Mouse (Mus musculus) heart, embryonic 15.5 days (tissue): ENCODE results near the gene Shisal1. TPM values are rescaled to one million over a fixed set of nuclear protein-coding genes. Genes with fewer than 3 reads are reported as not detected.

Source experiments
- ATAC-seq: fragments of 200-750 bp; cut with Nextera tagmentation; replicated peaks from 2 replicates; pipeline ENCODE4 v1.8.0; 2017; ENCODE audit warnings: low read depth, moderate TSS enrichment; ENCODE audit not compliant: insufficient number of reproducible peaks, insufficient read depth, low FRiP score
- H3K27ac ChIP-seq: fragments of 300-500 bp; sonication (generic); 2 replicates; pipeline ENCODE4 v1.5.1; 2015; ENCODE audit warnings: mild to moderate bottlenecking, inconsistent platforms
- H3K27me3 ChIP-seq: fragments of 300-500 bp; sonication (generic); 2 replicates; pipeline ENCODE4 v1.6.1; 2015; ENCODE audit warnings: inconsistent platforms
- H3K36me3 ChIP-seq: fragments of 300-500 bp; sonication (generic); 2 replicates; pipeline ENCODE4 v1.6.1; 2015; ENCODE audit warnings: mild to moderate bottlenecking, inconsistent platforms
- H3K4me1 ChIP-seq: fragments of 300-500 bp; sonication (generic); replicated peaks from 2 replicates; pipeline ENCODE4 v1.6.1; 2015; ENCODE audit warnings: inconsistent platforms
- H3K4me2 ChIP-seq: fragments of 300-500 bp; sonication (generic); 2 replicates; pipeline ENCODE4 v1.6.1; 2015; ENCODE audit warnings: inconsistent platforms, mild to moderate bottlenecking, moderate library complexity
- H3K4me3 ChIP-seq: fragments of 300-500 bp; sonication (generic); 2 replicates; pipeline ENCODE4 v1.5.1; 2015; ENCODE audit warnings: mild to moderate bottlenecking, inconsistent platforms
- H3K9ac ChIP-seq: fragments of 300-500 bp; sonication (generic); 2 replicates; pipeline ENCODE4 v1.6.1; 2015; ENCODE audit warnings: mild to moderate bottlenecking, inconsistent platforms
- H3K9me3 ChIP-seq: fragments of 300-500 bp; sonication (generic); replicated peaks from 2 replicates; pipeline ENCODE4 v1.6.1; 2016; ENCODE audit warnings: inconsistent platforms
- WGBS: fragments of 180-500 bp; shearing (Covaris S2); methylation state at CpG from one replicate; pipeline ENCODE4 v1.1.7; 2015; ENCODE audit warnings: mixed read lengths; 5-methylcytosine and 5-hydroxymethylcytosine counted together
- polyA plus RNA-seq: library from polyadenylated mRNA; unstranded; fragments of >200 nt; fragmentation: Nextera tagmentation; extraction: Ambion mirVana; gene quantifications from 2 replicates; pipeline ENCODE4 v1.2.1, GENCODE M21; 2015

The Shisal1 gene
- polyA plus RNA-seq, 1 experiment from 2014 or later: 0.47 TPM

- WGBS: 56% methylated on average over 12 of the region's 12 CpGs
- Histone ChIP-seq H3K27me3 (no peaks in the 10 kb centered on the region), H3K4me1 (0 out of 2 replicates have a peak, but pooled peaks cover 8% of the 10 kb centered on the region), H3K4me3 (no peak overlapping the region), H3K27ac (no peak overlapping the region), H3K4me2 (no peak overlapping the region), H3K36me3 (no peaks in the 10 kb centered on the region), H3K9me3 (no peaks in the 10 kb centered on the region), H3K9ac (no peak overlapping the region)
- no peak for ATAC-seq
Observed at GRCm38 (mm10) chr15:84336281-84336817, 110.5 kb downstream of the Shisal1 start.

- 67% methylated on average over 4 of the region's 4 CpGs for WGBS
- no peak for ATAC-seq
- H3K36me3 ChIP-seq: no peaks in the 10 kb centered on the region
- no peak overlapping the region for H3K9ac ChIP-seq
- no peak overlapping the region for H3K27ac ChIP-seq
- peaks cover 10% of the 10 kb centered on the region; the same call in 1 of the 2 replicates for H3K4me1 ChIP-seq
- H3K4me2 ChIP-seq: no peak overlapping the region
- no peaks in the 10 kb centered on the region for H3K9me3 ChIP-seq
- no peaks in the 10 kb centered on the region for H3K27me3 ChIP-seq
- no peak overlapping the region for H3K4me3 ChIP-seq
Observed at GRCm38 (mm10) chr15:84331066-84331612, 115.8 kb downstream of the Shisal1 start.

GRCm38 (mm10) chr15:84329940-84330339 is 117.0 kb downstream of the Shisal1 start:
- H3K9me3 ChIP-seq: no peaks in the 10 kb centered on the region

More at GRCm38 (mm10) chr15:84329940-84330339, 117.0 kb downstream of the Shisal1 start:
- no peak overlapping the region for H3K4me2 ChIP-seq
- no peak overlapping the region for H3K9ac ChIP-seq
- ATAC-seq: no peak
- H3K4me1 ChIP-seq: peaks cover 13% of the 10 kb centered on the region; the same call in 1 of the 2 replicates
- H3K4me3 ChIP-seq: no peak overlapping the region
- H3K27me3 ChIP-seq: no peaks in the 10 kb centered on the region
- WGBS: 86% methylated on average over 8 of the region's 8 CpGs
- no peaks in the 10 kb centered on the region for H3K36me3 ChIP-seq
- no peak overlapping the region for H3K27ac ChIP-seq

Other genes starting within 250 kb of the Shisal1 start
- gene Parvb, start 215.1 kb downstream of the Shisal1 start, polyA plus RNA-seq: 12.2 and 13.5 TPM in 2 replicates
- gene Parvg, start 123.1 kb downstream of the Shisal1 start, polyA plus RNA-seq: 1.7 and 13.4 TPM in 2 replicates
- gene Rtl6, start 110.7 kb upstream of the Shisal1 start, polyA plus RNA-seq: 8.5 and 11.1 TPM in 2 replicates
- gene Prr5, start 222.5 kb upstream of the Shisal1 start, polyA plus RNA-seq: 11.8 and 18.0 TPM in 2 replicates